Mouse (Mus musculus): ENCODE results near the gene Cadm2.

The Cadm2 gene

GRCm38 (mm10) chr16:67162211-67162790, 458.4 kb downstream of the Cadm2 start:
- no peak for DNase-seq (ENCODE audit: extremely low spot score, low spot score)

- no peak for DNase-seq (ENCODE audit: extremely low spot score, low spot score)
Measured at GRCm38 (mm10) chr16:67124811-67125210, 495.9 kb downstream of the Cadm2 start.

- DNase-seq (ENCODE audit: extremely low spot score, low spot score) = no peak
Measured at GRCm38 (mm10) chr16:67122532-67122931, 498.2 kb downstream of the Cadm2 start.

- no peak for DNase-seq (ENCODE audit: extremely low spot score, low spot score)
Measured at GRCm38 (mm10) chr16:67121781-67122180, 498.9 kb downstream of the Cadm2 start.

- no peak for DNase-seq (ENCODE audit: extremely low spot score, low spot score)
Measured at GRCm38 (mm10) chr16:67106478-67107061, 514.1 kb downstream of the Cadm2 start.

GRCm38 (mm10) chr16:67096706-67097105, 524.0 kb downstream of the Cadm2 start:
- DNase-seq (ENCODE audit: extremely low spot score, low spot score) = no peak

- no peak for DNase-seq (ENCODE audit: extremely low spot score, low spot score)
Measured at GRCm38 (mm10) chr16:67095916-67096315, 524.8 kb downstream of the Cadm2 start.

- no peak for DNase-seq (ENCODE audit: extremely low spot score, low spot score)
Measured at GRCm38 (mm10) chr16:67089747-67090146, 531.0 kb downstream of the Cadm2 start.

GRCm38 (mm10) chr16:67079318-67079717, 541.4 kb downstream of the Cadm2 start:
- no peak for DNase-seq (ENCODE audit: extremely low spot score, low spot score)

GRCm38 (mm10) chr16:67076169-67076895, 544.4 kb downstream of the Cadm2 start:
- DNase-seq (ENCODE audit: extremely low spot score, low spot score) = no peak

GRCm38 (mm10) chr16:67068461-67068860, 552.2 kb downstream of the Cadm2 start:
- DNase-seq (ENCODE audit: extremely low spot score, low spot score) = no peak

- DNase-seq (ENCODE audit: extremely low spot score, low spot score) = no peak
Measured at GRCm38 (mm10) chr16:67030918-67031317, 589.8 kb downstream of the Cadm2 start.

- no peak for DNase-seq (ENCODE audit: extremely low spot score, low spot score)
Measured at GRCm38 (mm10) chr16:67019856-67020255, 600.9 kb downstream of the Cadm2 start.

GRCm38 (mm10) chr16:67017710-67018109, 603.0 kb downstream of the Cadm2 start:
- no peak for DNase-seq (ENCODE audit: extremely low spot score, low spot score)

- DNase-seq (ENCODE audit: extremely low spot score, low spot score) = no peak
Measured at GRCm38 (mm10) chr16:67003161-67003560, 617.5 kb downstream of the Cadm2 start.

- DNase-seq (ENCODE audit: extremely low spot score, low spot score) = no peak
Measured at GRCm38 (mm10) chr16:67001707-67002106, 619.0 kb downstream of the Cadm2 start.

- DNase-seq (ENCODE audit: extremely low spot score, low spot score) = no peak
Measured at GRCm38 (mm10) chr16:66997461-66997860, 623.2 kb downstream of the Cadm2 start.

- DNase-seq (ENCODE audit: extremely low spot score, low spot score) = no peak
Measured at GRCm38 (mm10) chr16:66987741-66988140, 633.0 kb downstream of the Cadm2 start.

- DNase-seq (ENCODE audit: extremely low spot score, low spot score) = no peak
Measured at GRCm38 (mm10) chr16:66986879-66987278, 633.8 kb downstream of the Cadm2 start.

- DNase-seq (ENCODE audit: extremely low spot score, low spot score) = no peak
Measured at GRCm38 (mm10) chr16:66970912-66971311, 649.8 kb downstream of the Cadm2 start.

- no peak for DNase-seq (ENCODE audit: extremely low spot score, low spot score)
Measured at GRCm38 (mm10) chr16:66969520-66970144, 651.1 kb downstream of the Cadm2 start.

GRCm38 (mm10) chr16:66968336-66968735, 652.4 kb downstream of the Cadm2 start:
- DNase-seq (ENCODE audit: extremely low spot score, low spot score) = no peak
